Mouse (Mus musculus): ENCODE results near the gene Peg12. TPM values are rescaled to one million over a fixed set of nuclear protein-coding genes. Genes with fewer than 3 reads are reported as not detected.
A peak's percentile ranks its signal among the peaks of the same experiment; 100 is the strongest.

Peg12 gene
- 9.8 and 11.5 TPM in 2 replicates for polyA plus RNA-seq (2015; fragmentation: Nextera tagmentation; extraction: Ambion mirVana)

DNA sequence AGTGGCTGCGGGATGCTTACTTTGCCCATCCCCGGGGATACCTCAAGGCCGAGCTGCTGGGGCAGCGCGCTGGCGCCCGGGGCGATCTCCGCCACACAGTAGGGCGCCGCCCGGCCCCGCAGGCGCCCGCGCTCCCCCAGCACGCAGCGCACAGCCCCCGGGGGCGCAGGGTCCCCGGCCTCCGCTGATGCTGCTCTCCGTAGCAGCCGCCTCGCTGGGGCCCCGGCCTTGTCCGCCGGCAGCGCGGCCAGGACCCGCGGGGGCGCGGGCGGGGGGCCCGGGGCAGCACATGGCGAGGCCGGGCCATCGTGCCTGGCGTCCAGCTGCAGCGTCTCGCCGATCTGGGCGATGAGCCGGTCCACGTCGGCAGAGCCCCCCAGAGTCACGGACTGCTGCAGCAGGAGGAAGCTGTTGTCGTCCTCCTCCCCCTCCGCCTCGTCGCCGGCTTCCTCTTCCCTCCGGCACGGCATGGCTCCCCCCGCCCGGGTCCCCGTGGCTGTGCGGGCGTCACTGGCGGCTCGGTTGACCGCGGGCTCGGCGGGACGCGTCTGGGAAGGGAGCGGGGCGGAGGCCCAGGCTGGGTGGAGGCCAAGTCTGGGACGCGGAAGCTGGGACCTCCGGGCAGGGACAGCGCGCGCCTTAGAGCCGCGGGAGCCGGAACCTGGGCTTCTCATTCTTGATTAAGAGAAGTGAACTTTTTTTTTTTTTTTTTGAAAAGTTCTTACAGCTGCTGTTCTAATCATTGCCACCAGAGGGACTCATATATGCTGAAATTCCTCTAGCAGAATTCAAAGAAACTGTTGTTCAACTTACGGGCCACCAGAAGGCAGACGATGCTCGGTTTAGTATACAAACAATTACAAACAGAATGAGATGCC is at the start of gene Peg12:
TSS of gene Peg12 (minus strand) at position 633 of the 878 bp plus-strand sequence.
- no peaks in the 10 kb centered on the region for H3K27me3 ChIP-seq (replicated peaks)
- H3K9me3 ChIP-seq = no peaks in the 10 kb centered on the region
- H3K36me3 ChIP-seq (replicated peaks) = no peaks in the 10 kb centered on the region
- H3K27ac ChIP-seq = peak within 1 kb of the TSS; percentile 74
- 22% methylated on average over 71 of the region's 82 CpGs for WGBS
- ATAC-seq (replicated peaks) = peak; percentile 74
- H3K4me1 ChIP-seq = peaks cover 9% of the 10 kb centered on the region; the same call in 1 of the 2 replicates
- peak within 1 kb of the TSS; percentile 76 for H3K4me2 ChIP-seq
- peak within 1 kb of the TSS; percentile 57 for H3K4me3 ChIP-seq
- H3K9ac ChIP-seq = peak within 1 kb of the TSS; percentile 52

DNA sequence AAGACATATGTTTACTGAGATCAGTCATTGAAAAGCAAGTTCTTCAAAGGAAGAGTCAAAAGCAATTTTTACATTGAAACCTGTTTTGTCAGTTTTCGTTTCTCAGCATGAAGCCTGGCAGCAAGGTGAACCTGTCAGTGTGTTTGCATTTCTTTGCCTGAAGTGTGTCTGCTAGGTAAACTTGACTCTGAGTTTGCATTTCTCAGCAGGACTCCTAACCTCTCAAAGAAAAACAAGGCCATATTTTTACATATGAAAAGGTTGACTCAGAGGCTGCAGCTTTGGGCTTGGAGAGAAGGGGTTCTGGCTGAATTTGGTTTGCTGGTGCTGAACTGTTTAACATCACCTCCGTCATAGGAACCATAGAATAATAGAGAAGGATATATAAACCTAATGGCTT is 21.8 kb upstream of the Peg12 start:
- WGBS = 28% methylated on average over 2 of the region's 2 CpGs
- Histone ChIP-seq H3K27ac (no peak overlapping the region), H3K36me3 (replicated peaks) (no peaks in the 10 kb centered on the region), H3K4me2 (no peak overlapping the region), H3K4me1 (no peaks in the 10 kb centered on the region), H3K27me3 (replicated peaks) (no peaks in the 10 kb centered on the region), H3K9me3 (0 out of 2 replicates have a peak, but pooled peaks cover 2% of the 10 kb centered on the region), H3K9ac (no peak overlapping the region), H3K4me3 (no peak overlapping the region)
- ATAC-seq (replicated peaks) = no peak

DNA sequence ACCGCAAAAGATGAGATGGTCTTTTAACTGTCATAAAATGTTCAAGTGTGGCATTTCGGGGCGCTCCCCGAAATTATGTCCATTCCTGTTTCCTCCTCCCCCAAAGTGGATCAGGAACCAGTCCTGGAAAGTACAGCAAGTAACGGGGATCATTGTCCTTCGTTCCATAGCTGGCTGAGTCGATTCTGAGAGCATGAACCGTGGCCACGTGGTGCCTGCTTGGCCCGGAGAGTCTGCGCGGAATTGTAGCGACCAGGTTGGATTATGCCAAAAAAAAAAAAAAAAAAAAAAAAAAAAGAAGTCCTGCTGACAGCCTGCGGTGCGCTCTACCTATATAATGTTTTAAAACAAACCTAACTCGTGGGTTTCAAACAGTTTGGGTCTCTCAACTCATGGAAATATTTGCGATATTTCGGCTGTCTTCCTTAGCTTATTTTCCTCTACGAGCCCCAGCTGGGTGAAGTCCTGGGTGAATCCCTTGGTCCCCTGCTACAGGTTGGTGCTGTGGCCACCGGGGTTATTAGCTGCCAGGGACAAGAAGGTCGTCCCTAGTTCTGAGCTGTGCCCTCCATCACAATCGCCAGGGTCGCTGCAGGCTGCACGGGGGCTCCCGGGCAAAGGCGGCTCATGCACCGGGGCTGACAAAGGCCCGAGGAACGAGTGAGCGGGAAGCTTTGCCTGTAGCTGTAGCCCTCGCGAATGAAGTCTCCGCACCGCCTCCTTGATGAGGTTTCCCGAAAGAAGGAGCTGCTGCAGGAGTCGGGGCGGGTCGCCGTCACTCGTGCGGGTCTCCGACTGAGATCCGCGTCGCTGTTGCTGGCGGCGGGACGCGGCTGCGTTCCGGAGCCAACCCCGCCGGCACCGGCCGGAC is 1.1 kb downstream of the Peg12 start:
- H3K4me3 ChIP-seq = peak overlapping the region; percentile 57
- 30% methylated on average over 55 of the region's 55 CpGs for WGBS
- peak; percentile 72 for ATAC-seq (replicated peaks)

GRCm38 (mm10) chr7:62462229-62463006 is 1.9 kb downstream of the Peg12 start:
- H3K4me2 ChIP-seq = peak overlapping the region; percentile 76
- WGBS = 31% methylated on average over 13 of the region's 13 CpGs
- no peaks in the 10 kb centered on the region for H3K27me3 ChIP-seq (replicated peaks)
- no peak overlapping the region; the same call in 1 of the 2 replicates for H3K9ac ChIP-seq
- no peaks in the 10 kb centered on the region for H3K9me3 ChIP-seq
- H3K4me1 ChIP-seq = peaks cover 9% of the 10 kb centered on the region; the same call in 1 of the 2 replicates
- no peaks in the 10 kb centered on the region for H3K36me3 ChIP-seq (replicated peaks)
- peak overlapping the region; percentile 57 for H3K4me3 ChIP-seq
- ATAC-seq (replicated peaks) = peak; percentile 65
- H3K27ac ChIP-seq = peak overlapping the region; percentile 63

More for the DNA sequence above, 1.1 kb downstream of the Peg12 start:
- Histone ChIP-seq H3K36me3 (replicated peaks) (no peaks in the 10 kb centered on the region), H3K4me1 (peaks cover 9% of the 10 kb centered on the region; the same call in 1 of the 2 replicates), H3K4me2 (peak overlapping the region; percentile 76), H3K9ac (peak overlapping the region; percentile 52), H3K9me3 (no peaks in the 10 kb centered on the region), H3K27ac (peak overlapping the region; percentile 74), H3K27me3 (replicated peaks) (no peaks in the 10 kb centered on the region)

DNA sequence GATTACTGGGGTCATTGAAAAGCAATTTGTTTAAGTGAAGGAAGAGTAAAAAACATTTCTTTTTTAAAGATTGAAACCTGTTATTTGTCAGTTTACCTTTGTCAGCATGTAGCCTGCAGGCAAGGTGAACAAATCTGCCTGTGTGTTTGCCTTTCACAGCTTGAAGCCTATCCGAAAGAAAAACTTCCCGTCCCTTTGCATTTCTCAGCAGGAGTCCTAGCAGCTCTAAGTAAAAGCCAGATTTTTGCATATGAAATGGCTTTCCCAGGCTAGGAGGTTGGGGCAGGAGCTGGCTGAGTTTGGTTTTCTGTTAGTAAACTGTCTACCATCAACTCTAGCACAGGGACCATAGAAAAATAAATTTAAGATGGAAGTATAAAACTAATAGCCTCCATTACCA is 12.0 kb downstream of the Peg12 start:
- no peak overlapping the region for H3K4me3 ChIP-seq
- no peaks in the 10 kb centered on the region for H3K4me1 ChIP-seq
- WGBS = 36% methylated on average over 2 of the region's 2 CpGs
- no peaks in the 10 kb centered on the region for H3K36me3 ChIP-seq (replicated peaks)
- H3K9me3 ChIP-seq = peaks cover 2% of the 10 kb centered on the region; the same call in 1 of the 2 replicates
- no peaks in the 10 kb centered on the region for H3K27me3 ChIP-seq (replicated peaks)
- H3K9ac ChIP-seq = no peak overlapping the region
- ATAC-seq (replicated peaks) = no peak
- H3K4me2 ChIP-seq = no peak overlapping the region
- no peak overlapping the region for H3K27ac ChIP-seq

DNA sequence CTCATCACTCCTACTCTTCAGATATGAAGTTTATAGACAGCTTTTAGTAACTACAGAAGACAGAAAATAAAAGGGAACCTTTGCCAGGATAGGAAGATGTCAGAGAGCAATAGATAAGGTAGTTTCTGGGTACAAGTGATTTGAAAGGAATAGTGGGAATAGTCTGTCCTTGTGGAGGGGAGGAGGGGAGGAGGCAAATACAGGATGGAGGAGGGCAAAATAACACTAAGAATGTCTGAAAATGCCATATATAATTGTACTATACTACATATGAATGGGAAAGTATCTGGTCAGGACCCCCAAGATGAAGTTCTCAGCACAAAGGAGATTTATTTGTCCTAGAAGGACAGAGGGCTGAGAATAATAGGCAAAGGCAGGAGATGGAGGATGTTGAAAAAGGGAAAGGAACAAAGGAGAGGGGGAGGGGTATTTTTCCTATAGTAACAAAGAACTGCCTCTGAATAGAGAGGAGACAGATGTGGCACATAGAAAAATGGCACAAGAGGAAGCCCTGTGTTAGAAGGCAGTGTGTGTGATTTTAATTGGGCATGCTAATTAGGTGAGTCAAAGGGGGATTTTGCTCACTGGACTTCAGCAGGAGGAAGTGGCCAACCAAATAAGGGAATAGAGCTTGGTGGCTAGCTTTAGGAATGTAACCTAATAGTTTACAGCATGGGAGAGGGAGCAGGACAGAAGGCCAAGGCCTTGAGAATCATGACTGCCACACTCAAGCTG is 18.7 kb downstream of the Peg12 start:
- Histone ChIP-seq H3K27me3 (replicated peaks) (no peaks in the 10 kb centered on the region), H3K36me3 (replicated peaks) (no peaks in the 10 kb centered on the region), H3K9me3 (no peaks in the 10 kb centered on the region), H3K9ac (no peak overlapping the region), H3K4me1 (no peaks in the 10 kb centered on the region), H3K27ac (no peak overlapping the region), H3K4me3 (no peak overlapping the region), H3K4me2 (no peak overlapping the region)
- no peak for ATAC-seq (replicated peaks)

DNA sequence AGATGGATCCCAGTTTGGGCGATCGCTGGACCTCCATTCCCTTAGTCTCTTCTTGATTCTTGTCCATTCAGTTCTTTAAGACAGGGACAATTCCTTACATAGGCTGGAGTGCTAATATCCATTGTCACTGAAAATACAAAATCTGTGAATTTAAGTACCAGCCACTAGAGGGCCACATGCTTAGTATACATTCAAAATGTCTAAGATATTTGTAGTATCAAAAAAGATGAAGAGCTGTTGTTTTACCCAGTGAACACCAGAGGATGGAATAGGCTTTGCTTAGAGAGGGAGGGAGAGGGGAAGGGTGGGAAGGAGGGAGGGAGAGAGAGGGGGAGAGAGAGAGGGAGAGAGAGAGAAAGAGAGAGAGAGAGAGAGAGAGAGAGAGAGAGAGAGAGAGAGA is 27.9 kb downstream of the Peg12 start:
- 41% methylated on average over 2 of the region's 2 CpGs for WGBS
- Histone ChIP-seq H3K36me3 (replicated peaks) (no peaks in the 10 kb centered on the region), H3K9me3 (no peaks in the 10 kb centered on the region), H3K4me3 (no peak overlapping the region), H3K4me1 (no peaks in the 10 kb centered on the region), H3K9ac (no peak overlapping the region), H3K27ac (no peak overlapping the region), H3K4me2 (no peak overlapping the region), H3K27me3 (replicated peaks) (no peaks in the 10 kb centered on the region)
- no peak for ATAC-seq (replicated peaks)

DNA sequence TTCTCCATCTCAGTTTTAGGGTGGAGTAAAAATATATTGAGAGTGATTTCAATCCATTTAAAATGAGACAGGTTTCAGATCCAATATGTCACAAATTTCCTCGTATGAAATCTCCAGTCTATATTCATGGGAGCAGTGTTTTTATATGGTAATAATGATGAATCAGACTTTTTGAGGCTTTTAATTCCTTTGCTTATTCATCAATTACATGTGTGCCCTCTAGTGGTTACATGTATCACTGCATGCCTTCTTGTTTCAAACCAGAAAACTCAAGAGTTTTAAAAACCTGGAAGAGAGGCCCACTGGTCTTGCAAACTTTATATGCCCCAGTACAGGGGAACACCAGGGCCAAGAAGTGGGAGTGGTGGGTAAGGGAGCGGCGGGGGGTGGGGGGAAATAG is 31.1 kb downstream of the Peg12 start:
- no peaks in the 10 kb centered on the region for H3K4me1 ChIP-seq
- 27% methylated on average over 3 of the region's 3 CpGs for WGBS
- no peak overlapping the region for H3K27ac ChIP-seq
- no peaks in the 10 kb centered on the region for H3K9me3 ChIP-seq
- ATAC-seq (replicated peaks) = no peak
- no peaks in the 10 kb centered on the region for H3K27me3 ChIP-seq (replicated peaks)
- H3K36me3 ChIP-seq (replicated peaks) = no peaks in the 10 kb centered on the region
- no peak overlapping the region for H3K4me3 ChIP-seq
- no peak overlapping the region for H3K9ac ChIP-seq
- no peak overlapping the region for H3K4me2 ChIP-seq

DNA sequence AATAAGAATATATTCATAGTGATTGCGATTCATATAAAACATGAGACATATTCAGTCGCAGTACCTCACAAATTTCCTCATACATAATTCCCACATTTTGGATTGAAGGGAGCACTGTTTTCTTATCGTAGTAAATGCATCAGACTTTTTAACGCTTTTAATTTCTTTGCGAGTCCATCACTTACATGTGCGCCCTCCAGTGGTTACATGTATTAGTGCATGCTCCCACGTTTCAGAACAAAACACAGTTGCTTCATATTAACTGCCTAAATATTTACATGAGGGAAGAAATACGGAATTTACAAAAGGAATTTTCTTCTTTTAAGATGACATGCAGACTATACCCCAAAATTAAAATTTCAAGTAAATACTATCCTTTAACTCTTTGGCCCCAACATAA is 36.0 kb downstream of the Peg12 start:
- Histone ChIP-seq H3K4me1 (no peaks in the 10 kb centered on the region), H3K4me3 (no peak overlapping the region), H3K4me2 (no peak overlapping the region), H3K9me3 (no peaks in the 10 kb centered on the region), H3K27ac (no peak overlapping the region), H3K27me3 (replicated peaks) (no peaks in the 10 kb centered on the region), H3K36me3 (replicated peaks) (no peaks in the 10 kb centered on the region), H3K9ac (no peak overlapping the region)
- ATAC-seq (replicated peaks) = no peak
- WGBS = 21% methylated on average over 8 of the region's 8 CpGs

DNA sequence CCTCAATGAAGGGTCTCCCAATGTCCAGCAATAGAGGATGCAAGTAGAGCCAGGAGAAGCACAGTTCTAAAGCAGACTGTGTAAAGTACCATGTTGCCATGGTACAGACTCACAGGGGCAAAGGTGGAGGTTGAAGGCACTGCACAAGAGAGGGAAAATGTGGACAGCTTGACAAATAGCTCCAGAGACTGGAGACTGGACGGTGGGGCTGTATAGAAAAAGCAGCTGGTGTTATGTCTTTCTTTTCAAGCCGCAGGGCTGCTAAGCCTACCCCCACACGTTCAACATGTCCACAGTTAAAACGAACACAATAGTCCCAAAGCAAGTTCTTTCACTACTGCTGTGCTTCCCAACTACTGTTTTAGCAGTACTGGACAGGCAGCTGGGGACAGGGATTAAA is 41.1 kb downstream of the Peg12 start:
- Histone ChIP-seq H3K4me3 (no peak overlapping the region), H3K36me3 (replicated peaks) (no peaks in the 10 kb centered on the region), H3K27me3 (replicated peaks) (no peaks in the 10 kb centered on the region), H3K4me1 (peaks cover 1% of the 10 kb centered on the region; the same call in 1 of the 2 replicates), H3K9ac (no peak overlapping the region), H3K4me2 (no peak overlapping the region), H3K9me3 (0 out of 2 replicates have a peak, but pooled peaks cover 2% of the 10 kb centered on the region), H3K27ac (0 out of 2 replicates have a peak overlapping the region, but pooled peaks have one; percentile 20)
- ATAC-seq (replicated peaks) = no peak
- WGBS = 25% methylated on average over 4 of the region's 4 CpGs

DNA sequence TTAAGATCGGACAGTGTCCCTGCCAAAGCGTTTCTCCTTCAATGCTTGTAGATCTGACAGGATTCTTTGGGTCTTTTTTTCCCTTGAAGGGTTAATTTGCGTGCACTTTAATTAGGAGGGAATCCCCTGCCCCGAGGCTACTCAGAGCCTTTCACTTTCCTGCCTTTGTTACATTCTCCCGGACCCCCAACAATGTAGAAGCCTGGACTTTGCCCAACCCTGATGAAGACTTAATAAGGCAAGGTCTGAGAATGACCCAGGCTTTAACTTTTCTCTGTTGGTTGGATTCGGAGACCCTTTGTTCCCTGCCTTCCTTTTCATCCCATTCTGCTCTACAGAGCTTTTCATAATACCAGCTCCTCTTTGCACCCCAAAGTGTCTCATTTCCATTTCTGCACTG is 43.7 kb downstream of the Peg12 start:
- WGBS = 39% methylated on average over 6 of the region's 6 CpGs
- Histone ChIP-seq H3K4me1 (peaks cover 9% of the 10 kb centered on the region), H3K9ac (peak overlapping the region; percentile 42; the same call in 1 of the 2 replicates)

More for the DNA sequence above, 43.7 kb downstream of the Peg12 start:
- ATAC-seq (replicated peaks) = peak; percentile 22; the same call in 1 of the 2 replicates
- peak overlapping the region; percentile 73 for H3K4me3 ChIP-seq
- H3K4me2 ChIP-seq = peak overlapping the region; percentile 46
- H3K27me3 ChIP-seq (replicated peaks) = no peaks in the 10 kb centered on the region
- 0 out of 2 replicates have a peak, but pooled peaks cover 2% of the 10 kb centered on the region for H3K9me3 ChIP-seq
- H3K27ac ChIP-seq = peak overlapping the region; percentile 89
- H3K36me3 ChIP-seq (replicated peaks) = no peaks in the 10 kb centered on the region

All from midbrain, embryonic 15.5 days (tissue).